Mouse (Mus musculus) inflammation-experienced regulatory T-cells (primary cell): Measurements from ENCODE around the gene Vmn1r62. TPM values are rescaled to one million over a fixed set of nuclear protein-coding genes. Genes with fewer than 3 reads are reported as not detected.

Experiments used
- polyA plus RNA-seq, 2 experiments: library from polyadenylated mRNA; unstranded; fragments of 100-300 nt; shearing (Covaris generic); gene quantifications; one replicate each; pipeline ENCODE4 v1.2.1; 2017

Vmn1r62 gene
- polyA plus RNA-seq = 1 to 10 TPM in 1 of 2 experiments, under 1 TPM in 1; 0.25 to 2.0 TPM

GRCm38 (mm10) chr7:5673331-5673730 is at the start of gene Vmn1r62:
Gene Vmn1r62 (plus strand): TSS chr7:5673631.

Other genes starting within 250 kb of the Vmn1r62 start
- not detected for gene Vmn1r59, start 216.9 kb upstream of the Vmn1r62 start, polyA plus RNA-seq
- gene Vmn2r28, start 179.7 kb upstream of the Vmn1r62 start, polyA plus RNA-seq = under 1 TPM in 1 of 2 experiments, not detected in 1; 0.06 TPM
- gene Vmn1r60, start 126.3 kb upstream of the Vmn1r62 start, polyA plus RNA-seq = under 1 TPM; 0.06 to 0.17 TPM
- under 1 TPM; 0.25 to 0.33 TPM for gene Vmn1r61, start 60.3 kb upstream of the Vmn1r62 start, polyA plus RNA-seq
- gene Vmn1r63, start 131.8 kb downstream of the Vmn1r62 start, polyA plus RNA-seq = not detected
- not detected for gene Vmn1r64, start 210.9 kb downstream of the Vmn1r62 start, polyA plus RNA-seq